Mouse (Mus musculus) midbrain, embryonic 11.5 days (tissue): ENCODE data around the gene Trrap. TPM values are rescaled to one million over a fixed set of nuclear protein-coding genes. Genes with fewer than 3 reads are reported as not detected.

Experiments
- microRNA-seq: library from miRNA; unstranded; fragments of <30 nt; microRNA quantifications from one replicate; pipeline ENCODE4, GENCODE M21; 2017
- polyA plus RNA-seq: library from polyadenylated mRNA; unstranded; fragments of >200 nt; fragmentation: Nextera tagmentation; extraction: Ambion mirVana; gene quantifications from 2 replicates; pipeline ENCODE4 v1.2.1, GENCODE M21; 2014

Gene Trrap
- polyA plus RNA-seq, 1 experiment from 2014 or later, result 91.8 TPM

Small RNA genes lying within 50 kb of the gene (microRNA-seq; reads per million reads assigned to microRNA genes)
- gene Mir7039, result not detected

Other genes starting within 250 kb of the Trrap start
- gene Nptx2, start 221.8 kb upstream of the Trrap start, polyA plus RNA-seq, result 1.8 and 1.9 TPM in 2 replicates
- gene Tmem130, start 5.9 kb upstream of the Trrap start, polyA plus RNA-seq, result 20.1 and 20.6 TPM in 2 replicates
- gene Smurf1, start 198.1 kb downstream of the Trrap start, polyA plus RNA-seq, result 13.2 and 17.8 TPM in 2 replicates